Mouse (Mus musculus) A20 (cell line): ENCODE data around the gene Rab29.
A peak's percentile ranks its signal among the peaks of the same experiment; 100 is the strongest.
"Not testable (repeated sequence)": the region's sequence is repeated elsewhere in the genome, so short reads cannot be mapped to it uniquely, and the experiment has no call there.

ENCODE experiments used
- DNase-seq: peaks from one replicate; pipeline ENCODE4 v3.0.0-alpha.2; 2011; ENCODE audit warnings: low read depth, low spot score

Rab29 gene

DNA sequence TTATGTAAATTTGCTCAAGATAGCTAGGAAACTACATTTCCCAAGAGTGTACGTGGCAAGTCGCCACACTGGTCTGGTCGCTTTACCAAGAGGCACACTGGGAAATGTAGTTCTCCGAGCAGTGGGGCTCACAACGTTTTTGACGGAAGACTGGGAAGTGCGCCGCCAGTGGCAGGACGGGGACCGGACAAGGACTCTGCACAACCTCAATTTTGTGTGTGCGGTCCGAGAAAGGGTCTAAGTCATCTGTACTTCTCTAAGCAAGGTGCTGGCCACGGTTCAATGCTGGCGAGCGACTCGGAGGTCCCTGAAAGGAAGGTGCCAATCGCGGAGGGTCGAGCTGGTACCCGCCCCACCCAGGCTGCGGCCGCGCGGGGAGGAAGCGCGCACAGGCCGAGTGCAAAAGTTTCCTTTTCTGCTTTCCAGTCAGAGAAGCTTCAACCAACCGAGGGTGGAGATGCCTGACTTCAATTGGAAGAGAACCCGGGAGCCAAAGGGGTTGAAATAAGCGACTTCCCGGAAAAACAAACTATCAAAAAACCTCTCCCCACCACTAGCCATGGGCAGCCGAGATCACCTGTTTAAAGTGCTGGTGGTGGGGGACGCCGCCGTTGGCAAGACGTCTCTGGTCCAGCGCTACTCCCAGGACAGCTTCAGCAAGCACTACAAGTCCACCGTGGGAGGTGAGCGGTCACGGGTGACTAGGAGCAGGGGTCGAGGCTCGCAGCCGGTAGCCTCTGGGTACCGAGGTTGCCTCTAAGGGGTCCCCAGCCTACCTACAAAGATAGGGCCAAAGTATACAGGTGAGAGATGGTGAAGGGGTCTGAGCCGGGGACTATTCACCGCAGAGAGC, at the start of gene Rab29:
Gene Rab29, plus strand, starts transcription at position 132 of the 853 bp plus-strand sequence.
- peak; percentile 96 for DNase-seq

- DNase-seq = not testable (repeated sequence)
These were observed 46.7 kb upstream of the Rab29 start for GRCm38 (mm10) chr1:131820353-131820752.

- peak; percentile 57 for DNase-seq
These were observed 46.1 kb upstream of the Rab29 start for GRCm38 (mm10) chr1:131820887-131821328.

GRCm38 (mm10) chr1:131822292-131822691, 44.7 kb upstream of the Rab29 start:
- peak; percentile 73 for DNase-seq

DNA sequence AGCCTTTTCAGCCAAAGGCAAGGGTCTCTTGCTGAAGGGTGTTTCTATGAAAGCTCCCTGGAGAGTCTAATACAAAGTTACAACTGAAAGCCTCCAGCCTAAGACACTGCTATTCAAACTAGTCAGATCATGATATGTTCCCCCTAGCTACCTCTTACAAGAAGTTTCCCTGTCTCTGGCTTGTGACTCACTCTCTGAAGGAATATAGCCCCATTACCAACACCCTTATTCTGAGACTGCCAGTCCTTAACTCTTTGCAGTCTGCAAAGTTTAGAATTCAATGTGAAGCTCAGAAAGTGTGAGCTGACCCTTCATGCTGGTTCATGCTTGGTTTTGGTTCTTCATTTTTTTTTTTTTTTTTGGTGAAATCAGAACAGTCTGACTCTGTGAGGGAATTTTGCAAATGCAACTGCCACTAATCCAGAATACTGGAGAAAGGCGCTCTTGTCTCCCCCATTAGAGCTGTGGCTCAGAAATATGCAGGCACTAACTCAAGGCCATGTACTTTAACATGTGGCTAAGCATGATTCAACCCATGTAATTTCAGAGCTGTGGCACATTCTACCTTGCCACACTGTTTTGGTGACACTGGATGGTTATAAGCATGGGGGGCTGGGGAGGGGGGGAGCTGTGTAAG, 44.0 kb upstream of the Rab29 start:
- peak; percentile 73 for DNase-seq

DNA sequence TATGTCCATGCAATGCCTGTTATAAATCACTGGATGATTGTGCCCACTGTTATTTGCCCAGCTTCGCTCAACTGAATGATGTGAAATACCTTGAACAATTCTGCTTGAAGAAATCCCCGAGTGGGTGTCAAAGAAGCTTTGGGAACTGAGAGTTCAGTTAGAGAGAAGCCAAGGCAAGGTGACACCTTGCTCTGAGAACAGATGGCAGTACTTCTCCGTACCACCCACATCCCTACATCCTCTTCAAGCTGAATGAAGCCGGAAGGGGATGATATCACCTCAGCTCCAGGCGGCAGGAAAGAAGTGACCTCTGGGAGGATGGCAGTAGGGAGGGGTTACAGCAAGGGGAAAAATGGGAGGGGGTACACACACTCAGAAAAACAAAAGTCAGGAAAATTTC, 43.5 kb upstream of the Rab29 start:
- DNase-seq = no peak

GRCm38 (mm10) chr1:131824528-131825181, 42.4 kb upstream of the Rab29 start:
- DNase-seq = peak; percentile 76

DNA sequence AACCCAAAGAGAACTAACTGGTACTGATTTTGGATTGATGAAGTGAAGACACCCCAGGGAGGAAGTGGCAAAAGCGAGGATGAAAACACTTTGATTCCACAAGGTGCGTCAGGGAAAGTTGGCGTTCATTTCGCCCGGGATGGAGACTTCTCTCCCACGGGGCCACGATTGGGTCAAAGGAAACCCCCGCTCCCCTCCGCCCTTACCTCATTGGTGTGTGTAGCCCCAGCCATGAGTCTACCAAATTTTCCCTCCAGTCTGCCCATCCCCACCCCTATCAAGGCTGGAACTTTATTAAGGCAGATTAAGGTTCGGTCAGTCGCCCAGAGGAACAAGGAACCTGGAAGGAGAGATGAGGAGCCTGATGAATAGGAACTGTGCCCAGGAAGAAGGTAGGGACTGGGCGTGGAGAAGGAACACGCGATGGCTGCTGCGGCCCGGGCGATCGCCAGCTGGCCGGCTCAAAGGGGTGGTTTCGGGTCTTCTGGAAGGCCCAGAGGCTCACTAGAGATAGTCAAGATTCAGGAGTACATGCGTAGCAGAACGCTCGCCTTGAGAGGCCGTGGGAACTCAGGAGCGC, 39.7 kb upstream of the Rab29 start, which contains the start of gene Slc41a1:
Gene Slc41a1, plus strand, starts transcription at position 287 of the 580 bp plus-strand sequence.
- DNase-seq = no peak

DNA sequence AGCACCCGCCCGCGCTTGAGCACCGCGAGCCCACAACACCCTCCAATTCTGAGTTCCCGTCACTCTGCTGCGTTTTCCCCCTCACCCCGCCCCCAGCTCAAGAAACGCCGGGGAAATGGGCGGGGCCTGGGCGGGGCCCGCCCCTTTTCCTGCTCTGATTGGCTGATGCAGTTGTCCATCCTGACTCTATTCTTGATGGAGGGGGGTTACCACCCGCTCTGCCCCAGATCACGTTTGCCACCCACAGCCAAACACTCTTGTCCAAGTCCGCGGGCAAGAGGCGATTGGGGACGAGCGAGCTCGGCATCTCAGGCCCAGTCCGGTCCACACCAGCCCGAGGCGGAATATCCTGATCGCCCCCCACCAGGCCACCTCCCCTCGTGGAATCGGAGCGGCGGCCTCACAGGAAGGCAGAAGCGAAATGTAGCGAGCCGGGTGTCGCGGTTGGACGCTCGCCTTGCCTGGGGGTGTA, 39.2 kb upstream of the Rab29 start:
- DNase-seq = peak; percentile 97

DNA sequence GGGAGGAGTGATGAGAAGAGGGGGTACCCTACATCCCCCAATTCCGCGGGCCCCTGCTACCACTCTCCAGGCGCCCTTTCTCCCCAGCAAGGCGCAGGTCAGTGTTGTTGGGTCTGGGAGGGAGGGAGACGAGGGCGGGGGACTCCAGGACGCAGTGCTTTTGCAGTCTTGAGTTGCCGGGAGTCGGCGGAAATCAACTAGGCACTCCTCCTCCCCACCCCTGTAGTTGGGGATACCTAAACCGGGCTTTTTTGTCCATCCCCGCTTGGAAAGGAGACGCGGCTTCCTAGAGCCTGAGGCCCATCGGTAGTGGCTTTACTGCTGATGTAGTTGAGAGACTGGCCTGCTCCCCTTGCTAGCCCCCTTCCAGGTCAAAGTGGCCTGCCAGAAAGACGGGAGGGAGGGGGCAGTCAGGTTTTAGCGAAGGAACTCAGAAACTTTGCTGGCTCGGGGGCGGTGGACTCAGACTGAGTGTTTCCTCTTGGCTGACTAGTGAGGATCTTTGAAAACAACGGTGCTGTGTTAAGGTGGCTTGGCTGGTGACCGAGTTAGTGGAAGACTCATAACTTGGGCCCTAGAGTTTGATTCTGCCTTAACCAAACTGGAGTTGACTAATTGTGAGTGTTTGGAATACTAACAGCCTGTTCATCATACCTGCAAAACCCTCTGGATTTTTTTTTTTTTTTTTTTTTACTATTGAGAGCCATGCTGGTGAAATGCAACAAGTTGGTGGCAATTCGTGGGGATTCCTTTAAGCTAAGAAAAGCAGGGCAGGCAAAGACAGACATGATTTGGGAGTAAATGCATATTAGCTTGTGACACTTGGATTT, 38.5 kb upstream of the Rab29 start:
- no peak for DNase-seq

DNA sequence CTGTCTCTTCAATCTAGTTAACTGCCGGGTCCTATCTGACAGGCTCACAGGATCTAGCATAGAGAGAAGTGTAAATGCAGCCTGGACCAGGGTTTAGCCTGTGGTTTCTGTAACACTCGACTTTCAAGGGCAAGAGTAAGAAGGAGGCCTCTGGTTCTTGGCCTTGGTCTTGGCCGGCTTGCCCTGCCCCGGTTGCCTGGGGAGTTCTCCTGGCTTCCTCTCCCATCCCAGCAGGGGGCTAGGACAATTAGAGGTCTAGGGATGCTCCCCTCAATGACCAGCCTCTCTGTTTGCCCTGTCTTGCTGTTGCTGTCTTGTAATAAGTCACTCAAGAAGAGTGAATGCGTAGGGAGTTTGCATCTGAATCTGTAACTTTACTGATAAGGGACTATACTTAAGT, 37.7 kb upstream of the Rab29 start:
- DNase-seq = no peak

- no peak for DNase-seq
These were observed 36.5 kb upstream of the Rab29 start for GRCm38 (mm10) chr1:131830561-131830960.

GRCm38 (mm10) chr1:131830971-131831641, 35.9 kb upstream of the Rab29 start:
- DNase-seq = no peak

- DNase-seq = peak; percentile 47
These were observed 30.0 kb upstream of the Rab29 start for GRCm38 (mm10) chr1:131837035-131837434.

DNA sequence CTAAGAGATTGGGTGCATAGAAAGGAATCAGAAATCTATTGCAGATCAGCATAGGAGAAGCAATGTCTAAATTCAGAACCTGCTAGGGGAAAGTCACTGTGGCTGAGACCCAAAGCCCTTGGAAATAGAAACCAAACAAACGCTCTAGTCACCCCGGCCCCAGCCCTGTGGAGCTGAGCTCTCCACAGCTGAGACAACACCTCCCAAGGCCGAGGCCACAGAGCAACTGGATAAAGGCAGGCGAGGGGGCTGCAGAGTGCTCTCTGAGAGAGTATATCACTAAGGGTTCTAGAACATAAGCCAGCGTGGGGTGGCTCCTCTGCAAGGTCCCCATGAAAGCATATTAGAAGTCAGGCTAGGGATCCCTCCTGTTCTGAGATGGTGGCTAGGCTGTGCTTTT, 28.5 kb upstream of the Rab29 start:
- DNase-seq = no peak

- no peak for DNase-seq
These were observed 27.7 kb upstream of the Rab29 start for GRCm38 (mm10) chr1:131839279-131839678.

- no peak for DNase-seq
These were observed 24.8 kb upstream of the Rab29 start for GRCm38 (mm10) chr1:131842221-131842620.

- DNase-seq = no peak
These were observed 23.3 kb upstream of the Rab29 start for GRCm38 (mm10) chr1:131843758-131844157.

DNA sequence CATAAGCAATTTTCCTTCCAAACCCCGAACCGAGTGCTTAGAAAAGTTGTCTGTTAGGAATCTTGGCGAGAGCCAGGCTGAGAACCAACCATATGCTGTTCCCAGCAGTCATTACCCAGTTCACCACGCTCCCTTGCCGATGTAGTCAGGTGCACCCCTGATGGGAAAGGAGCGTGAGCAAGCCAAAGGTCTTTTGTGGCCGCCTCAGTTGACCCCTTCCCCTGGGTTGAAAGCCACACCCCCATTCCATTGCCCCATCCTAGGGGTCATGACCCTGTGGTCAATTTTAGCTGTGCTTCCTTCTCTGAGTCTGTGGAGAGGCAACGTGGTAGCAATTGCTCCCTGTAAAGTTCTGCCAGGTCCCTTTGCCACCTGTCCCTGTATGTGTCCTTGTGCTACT, 22.1 kb upstream of the Rab29 start:
- no peak for DNase-seq

GRCm38 (mm10) chr1:131846255-131846654, 20.8 kb upstream of the Rab29 start:
- peak; percentile 61 for DNase-seq
